Mouse (Mus musculus) brain, embryonic 18.5 days (tissue): ENCODE measurements around the gene Fam71f1.
"Not testable (repeated sequence)": the region's sequence is repeated elsewhere in the genome, so short reads cannot be mapped to it uniquely, and the experiment has no call there.

Source experiments
- DNase-seq: peaks from one replicate; pipeline ENCODE4 v3.0.0-alpha.2; 2012; ENCODE audit warnings: low read depth, low spot score

Fam71f1 gene

GRCm38 (mm10) chr6:29326961-29327360 lies 8.0 kb downstream of the Fam71f1 start:
- DNase-seq: no peak

GRCm38 (mm10) chr6:29329514-29329913 lies 10.6 kb downstream of the Fam71f1 start:
- DNase-seq: no peak

DNA sequence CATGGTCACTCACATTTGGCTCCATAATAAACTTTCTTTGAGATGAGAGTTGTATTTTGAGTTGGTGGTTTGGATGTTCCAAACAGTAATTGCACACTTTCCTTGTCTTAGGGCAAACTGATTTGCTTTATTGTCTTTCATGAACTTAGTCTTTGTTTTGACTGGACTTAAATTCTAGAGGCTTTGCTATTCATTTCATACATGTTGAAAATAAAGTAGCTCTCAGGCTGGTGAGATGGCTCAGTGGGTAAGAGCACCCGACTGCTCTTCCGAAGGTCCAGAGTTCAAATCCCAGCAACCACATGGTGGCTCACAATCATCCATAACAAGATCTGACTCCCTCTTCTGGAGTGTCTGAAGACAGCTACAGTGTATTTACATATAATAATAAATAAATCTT lies 27.6 kb downstream of the Fam71f1 start:
- DNase-seq: not testable (repeated sequence)

DNA sequence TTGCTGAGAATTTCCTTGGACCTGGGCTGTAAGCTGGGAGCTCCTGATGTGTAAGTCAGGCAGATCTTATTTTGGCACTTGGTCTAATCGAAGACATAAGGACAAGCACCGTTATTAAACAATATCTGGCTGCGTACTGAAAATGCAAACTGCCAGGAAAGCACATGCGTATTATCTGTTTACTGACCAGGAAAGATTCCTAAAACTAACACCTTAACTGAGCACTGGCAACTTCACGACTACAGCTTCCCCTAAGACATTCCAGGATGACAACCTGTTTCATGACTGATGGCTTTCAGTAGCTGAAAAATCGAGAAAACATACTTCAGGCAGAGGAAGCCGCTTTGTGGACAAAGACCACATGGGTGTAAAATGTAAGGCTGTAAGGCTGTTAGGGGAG lies 28.2 kb downstream of the Fam71f1 start:
- no peak for DNase-seq

- peak; percentile 98 for DNase-seq
Measured at GRCm38 (mm10) chr6:29347665-29348370, 28.9 kb downstream of the Fam71f1 start, which contains the start of gene Calu. TSS of gene Calu (plus strand) at chr6:29348069.

DNA sequence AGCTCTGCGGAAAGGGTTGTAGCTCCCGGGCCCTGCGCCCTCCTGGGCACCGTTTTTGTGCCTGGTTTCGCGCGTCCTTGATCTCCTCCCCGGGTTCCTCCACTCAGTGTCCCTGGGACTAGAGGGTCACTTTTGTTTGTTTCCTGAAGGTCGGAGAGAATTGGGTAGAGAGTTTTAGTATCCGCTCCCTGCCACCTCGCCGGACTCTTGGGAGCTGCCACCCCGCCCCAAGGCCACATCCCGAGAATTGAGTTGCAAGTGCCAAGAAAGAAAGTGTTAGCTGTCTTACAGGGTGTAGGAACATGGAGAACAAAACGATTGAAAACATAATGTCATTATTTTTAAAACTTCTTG lies 29.4 kb downstream of the Fam71f1 start:
- no peak for DNase-seq

GRCm38 (mm10) chr6:29351613-29352012 lies 32.7 kb downstream of the Fam71f1 start:
- no peak for DNase-seq

DNA sequence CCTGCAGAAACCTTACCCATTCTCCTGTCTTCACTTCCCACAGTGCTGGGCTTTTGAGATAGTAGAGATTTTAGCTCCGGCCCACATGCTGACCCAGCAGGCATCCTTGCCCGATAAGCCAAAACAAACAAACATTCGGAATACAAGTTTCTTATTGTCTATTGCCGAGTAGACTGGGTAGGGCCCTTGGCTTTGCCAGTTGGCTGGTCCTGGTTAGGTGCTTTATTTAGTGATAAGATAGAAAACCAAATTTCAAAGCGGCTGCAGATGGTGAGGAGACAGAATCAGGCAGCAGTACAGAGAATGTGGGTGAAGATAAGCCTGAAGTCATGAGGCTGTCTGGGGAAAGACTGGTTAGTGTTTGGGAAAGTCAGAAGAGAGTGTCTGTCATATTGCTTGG lies 33.9 kb downstream of the Fam71f1 start:
- no peak for DNase-seq

- DNase-seq: no peak
Measured at GRCm38 (mm10) chr6:29359386-29359785, 40.4 kb downstream of the Fam71f1 start.

- no peak for DNase-seq
Measured at GRCm38 (mm10) chr6:29360211-29360610, 41.3 kb downstream of the Fam71f1 start.

DNA sequence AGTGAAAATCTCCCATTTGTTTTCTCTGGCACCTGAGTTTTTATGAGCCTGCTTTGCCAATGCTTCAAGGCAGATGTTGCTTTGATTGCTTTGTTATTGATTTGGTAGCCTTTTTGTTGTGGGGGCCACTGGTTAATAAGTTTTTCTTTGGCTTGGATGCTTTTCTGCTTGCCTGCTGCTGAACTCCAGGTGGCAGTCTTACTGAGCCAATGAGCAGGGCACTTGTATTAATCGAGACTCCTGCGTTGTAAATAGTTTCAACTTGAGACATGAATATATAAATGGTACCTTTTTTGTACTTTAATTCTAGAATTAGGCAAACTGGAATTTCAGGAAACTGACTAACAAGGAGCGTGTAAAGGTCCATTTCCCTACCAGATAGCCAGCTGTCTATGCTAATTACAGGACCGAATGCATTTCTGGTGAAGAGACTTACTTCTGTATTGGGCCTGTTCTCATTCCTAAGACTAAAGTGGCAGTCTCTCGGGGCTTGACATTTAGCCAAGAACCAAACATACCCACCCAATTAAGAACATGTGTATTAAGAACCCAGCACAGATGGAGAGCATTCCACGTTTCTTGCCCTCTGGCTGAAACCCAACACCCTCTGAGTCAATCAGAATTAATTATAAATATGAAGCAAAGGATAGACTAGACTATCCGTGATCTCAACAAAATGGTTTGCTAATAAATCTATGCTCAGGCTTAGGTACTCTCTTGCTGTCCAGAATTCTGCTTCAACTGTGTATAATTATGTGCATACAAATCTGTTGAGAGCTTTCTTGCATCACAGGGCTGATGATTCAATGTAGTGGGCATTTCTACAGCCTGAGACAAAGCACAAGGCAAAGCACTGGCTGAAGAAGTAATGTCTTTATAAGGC lies 43.5 kb downstream of the Fam71f1 start:
- no peak for DNase-seq

DNA sequence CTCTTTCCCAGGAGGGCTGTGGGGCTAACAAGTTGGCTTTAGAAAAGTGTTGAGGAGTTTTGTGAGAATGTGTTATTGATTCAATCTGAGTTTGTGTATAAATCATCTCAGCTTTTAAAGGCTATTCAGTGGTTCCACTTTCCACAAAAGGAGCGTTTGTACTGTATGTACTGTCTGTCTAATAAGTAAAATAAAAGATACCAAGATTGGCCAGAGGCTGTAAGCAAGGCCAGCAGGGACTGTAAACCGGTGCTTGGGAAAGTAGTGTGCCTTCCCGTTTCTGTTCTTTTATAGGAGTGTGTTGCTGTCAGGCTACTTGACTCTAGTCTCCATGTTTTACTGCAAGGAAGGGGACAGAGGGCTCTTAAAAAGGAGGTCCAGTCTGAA lies 44.2 kb downstream of the Fam71f1 start:
- DNase-seq: no peak

DNA sequence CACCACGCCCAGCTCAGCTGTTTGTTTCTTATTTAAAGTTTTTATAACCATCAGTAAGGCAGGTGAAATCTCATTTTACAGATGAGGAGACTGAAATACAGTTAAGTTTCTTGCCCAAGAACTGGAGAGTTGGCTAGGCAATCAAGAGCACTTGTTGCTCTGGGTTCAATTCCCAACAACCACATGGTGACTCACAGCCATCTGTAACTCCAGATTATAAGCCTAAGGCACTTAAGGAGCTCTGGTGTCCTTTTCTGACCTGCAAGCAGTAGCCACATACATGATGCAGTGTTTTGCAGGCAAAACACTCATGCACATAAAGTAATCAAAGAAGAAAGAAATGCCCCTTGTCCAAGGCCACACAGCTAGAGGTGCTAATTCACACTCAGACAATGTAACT lies 46.3 kb downstream of the Fam71f1 start:
- DNase-seq: no peak

GRCm38 (mm10) chr6:29377386-29377785 lies 58.4 kb downstream of the Fam71f1 start:
- no peak for DNase-seq

- DNase-seq: no peak
Measured at GRCm38 (mm10) chr6:29378678-29379077, 59.7 kb downstream of the Fam71f1 start.

DNA sequence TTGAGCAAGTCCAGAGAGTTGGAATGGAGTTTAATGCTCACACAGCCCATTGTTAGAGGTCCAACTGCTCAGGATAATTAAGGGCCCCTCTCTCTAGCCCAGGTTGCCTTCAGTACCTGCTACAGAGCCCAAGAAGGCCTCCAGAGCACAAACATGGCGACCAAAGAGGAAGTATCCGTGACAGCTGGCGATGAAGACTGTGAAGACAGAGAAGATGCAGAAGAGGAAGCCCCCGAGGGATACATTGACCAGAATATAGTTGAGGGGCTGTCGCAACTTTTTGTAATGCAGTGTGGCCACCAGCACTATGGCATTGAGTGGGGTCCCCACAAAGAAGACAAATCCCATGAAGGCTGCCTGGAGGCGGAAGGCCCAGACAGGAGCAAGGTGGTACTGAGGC lies 61.0 kb downstream of the Fam71f1 start:
- no peak for DNase-seq

GRCm38 (mm10) chr6:29382442-29382841 lies 63.5 kb downstream of the Fam71f1 start:
- no peak for DNase-seq
